Mouse (Mus musculus) kidney, adult 2 months (tissue): Measurements from ENCODE around the gene Serinc1. TPM values are rescaled to one million over a fixed set of nuclear protein-coding genes. Genes with fewer than 3 reads are reported as not detected.

Experiments
- DNase-seq: peaks from one replicate; pipeline ENCODE4 v3.0.0; 2021
- H3K27ac ChIP-seq: fragments of 200-500 bp; 2 replicates; pipeline ENCODE4 v1.5.1; 2012; ENCODE audit warnings: low read depth, low read length, control low read depth, inconsistent platforms; ENCODE audit not compliant: insufficient read depth
- H3K27me3 ChIP-seq: fragments of 200-500 bp; replicated peaks from 2 replicates; pipeline ENCODE4 v1.6.1; 2012; ENCODE audit warnings: mild to moderate bottlenecking, moderate library complexity, low read length, inconsistent platforms; ENCODE audit not compliant: control insufficient read depth, insufficient read depth
- H3K36me3 ChIP-seq: fragments of 200-500 bp; 2 replicates; pipeline ENCODE4 v1.6.1; 2012; ENCODE audit warnings: mild to moderate bottlenecking, moderate library complexity, low read length, inconsistent platforms; ENCODE audit not compliant: control insufficient read depth, insufficient read depth
- H3K4me1 ChIP-seq: fragments of 200-500 bp; 2 replicates; pipeline ENCODE4 v1.6.1; 2011; ENCODE audit warnings: low read length; ENCODE audit not compliant: control insufficient read depth, insufficient read depth
- H3K4me3 ChIP-seq: fragments of 200-500 bp; 2 replicates; pipeline ENCODE4 v1.5.1; 2011; ENCODE audit warnings: mild to moderate bottlenecking, low read depth, low read length, control low read depth; ENCODE audit not compliant: insufficient read depth
- CTCF ChIP-seq: fragments of 200-500 bp; conservative IDR thresholded peaks from 2 replicates; pipeline ENCODE4 v1.5.1; 2011; ENCODE audit warnings: low read depth, mild to moderate bottlenecking, control low read depth, low read length, moderate library complexity, mixed read lengths; ENCODE audit not compliant: insufficient read depth, insufficient read length
- POLR2A ChIP-seq: fragments of 200-500 bp; IDR thresholded peaks from one replicate; pipeline ENCODE4 v1.6.1; 2011; ENCODE audit warnings: low read depth, low read length, control low read depth
- WGBS: fragments of 180-500 bp; shearing (Covaris S2); methylation state at CpG from one replicate; pipeline ENCODE4 v1.1.7; 2018; 5-methylcytosine and 5-hydroxymethylcytosine counted together
- polyA plus RNA-seq: library from polyadenylated mRNA; depleted of rRNA; stranded (reverse); fragments of >200 nt; gene quantifications from 2 replicates; pipeline ENCODE4 v1.2.3, GENCODE M21; 2012

The Serinc1 gene
- polyA plus RNA-seq, 1 experiment, result 76.6 TPM

GRCm38 (mm10) chr10:57514616-57515015 is 17.7 kb downstream of the Serinc1 start:
- H3K27ac ChIP-seq, result no peak overlapping the region
- peak; percentile 67 for DNase-seq
- 69% methylated on average over 2 of the region's 2 CpGs for WGBS
- TF ChIP-seq CTCF (no peak), POLR2A (no peak)
- peaks cover 3% of the 10 kb centered on the region; the same call in 1 of the 2 replicates for H3K4me1 ChIP-seq
- H3K4me3 ChIP-seq, result no peak overlapping the region
- no peaks in the 10 kb centered on the region for H3K27me3 ChIP-seq
- H3K36me3 ChIP-seq, result peaks cover 17% of the 10 kb centered on the region

GRCm38 (mm10) chr10:57499414-57500156 is 32.7 kb downstream of the Serinc1 start:
- no peak overlapping the region for H3K4me3 ChIP-seq
- no peak for DNase-seq
- no peak for TF ChIP-seq CTCF
- TF ChIP-seq POLR2A, result no peak
- no peak overlapping the region for H3K27ac ChIP-seq
- H3K4me1 ChIP-seq, result peaks cover 12% of the 10 kb centered on the region
- 39% methylated on average over 9 of the region's 9 CpGs for WGBS
- no peaks in the 10 kb centered on the region for H3K27me3 ChIP-seq
- no peaks in the 10 kb centered on the region for H3K36me3 ChIP-seq

- Histone ChIP-seq H3K27me3 (no peaks in the 10 kb centered on the region), H3K4me1 (peaks cover 10% of the 10 kb centered on the region; the same call in 1 of the 2 replicates), H3K36me3 (no peaks in the 10 kb centered on the region; the same call in 1 of the 2 replicates), H3K27ac (no peak overlapping the region), H3K4me3 (no peak overlapping the region)
- no peak for TF ChIP-seq CTCF
- DNase-seq, result no peak
- 84% methylated on average over 2 of the region's 2 CpGs for WGBS
Measured at GRCm38 (mm10) chr10:57492050-57492449, 40.3 kb downstream of the Serinc1 start.

GRCm38 (mm10) chr10:57488591-57488990 is 43.7 kb downstream of the Serinc1 start:
- H3K4me3 ChIP-seq, result no peak overlapping the region
- peak; percentile 63 for DNase-seq
- TF ChIP-seq POLR2A, result no peak
- TF ChIP-seq CTCF, result no peak

GRCm38 (mm10) chr10:57487201-57487600 is 45.1 kb downstream of the Serinc1 start:
- no peak for DNase-seq
- Histone ChIP-seq H3K27ac (no peak overlapping the region), H3K36me3 (no peaks in the 10 kb centered on the region; the same call in 1 of the 2 replicates), H3K27me3 (no peaks in the 10 kb centered on the region), H3K4me3 (peak overlapping the region; percentile 54), H3K4me1 (peaks cover 10% of the 10 kb centered on the region; the same call in 1 of the 2 replicates)
- 3% methylated on average over 8 of the region's 8 CpGs for WGBS
- TF ChIP-seq CTCF, result no peak
- no peak for TF ChIP-seq POLR2A

More at GRCm38 (mm10) chr10:57488591-57488990, 43.7 kb downstream of the Serinc1 start:
- no peak overlapping the region for H3K27ac ChIP-seq
- H3K4me1 ChIP-seq, result peaks cover 10% of the 10 kb centered on the region; the same call in 1 of the 2 replicates
- no peaks in the 10 kb centered on the region for H3K27me3 ChIP-seq
- H3K36me3 ChIP-seq, result no peaks in the 10 kb centered on the region; the same call in 1 of the 2 replicates

- whole genome bisulfite sequencing, result under 1% methylated on average over 65 of the region's 65 CpGs
- Histone ChIP-seq H3K27ac (peak overlapping the region; percentile 87), H3K4me1 (peaks cover 10% of the 10 kb centered on the region; the same call in 1 of the 2 replicates), H3K27me3 (no peaks in the 10 kb centered on the region), H3K4me3 (peak overlapping the region; percentile 94), H3K36me3 (no peaks in the 10 kb centered on the region; the same call in 1 of the 2 replicates)
- TF ChIP-seq CTCF, result no peak
- no peak for TF ChIP-seq POLR2A
- no peak for DNase-seq
Measured at GRCm38 (mm10) chr10:57486542-57487071, 45.7 kb downstream of the Serinc1 start.

GRCm38 (mm10) chr10:57485908-57486541 is 46.3 kb downstream of the Serinc1 start, which contains the start of gene Hsf2:
Gene Hsf2, plus strand, starts transcription at chr10:57486385.
- WGBS, result 1% methylated on average over 49 of the region's 52 CpGs
- H3K27ac ChIP-seq, result peak within 1 kb of the TSS; percentile 87
- TF ChIP-seq CTCF, result no peak
- no peak for TF ChIP-seq POLR2A
- H3K4me1 ChIP-seq, result peaks cover 10% of the 10 kb centered on the region; the same call in 1 of the 2 replicates
- DNase-seq, result peak; percentile 98
- no peaks in the 10 kb centered on the region for H3K27me3 ChIP-seq
- no peaks in the 10 kb centered on the region; the same call in 1 of the 2 replicates for H3K36me3 ChIP-seq
- H3K4me3 ChIP-seq, result peak within 1 kb of the TSS; percentile 94
